Mouse (Mus musculus): ENCODE results near the gene Figla.

- TF ChIP-seq CTCF (IDR thresholded peaks at IDR 0.05; ENCODE audit: low read depth) (no peak), EP300 (optimal IDR thresholded peaks at IDR 0.05) (no peak)
Observed at GRCm38 (mm10) chr6:86069009-86069408, 53.0 kb downstream of the Figla start.

Data from stomach, postnatal 0 days (tissue).